Mouse (Mus musculus) heart, adult 2 months (tissue): ENCODE measurements around the gene Gtf3c3. TPM values are rescaled to one million over a fixed set of nuclear protein-coding genes. Genes with fewer than 3 reads are reported as not detected.

Experiments
- DNase-seq, 2 experiments: peaks; one replicate each; pipeline ENCODE4 v3.0.0; 2021
- H3K27ac ChIP-seq: fragments of 200-600 bp; 2 replicates; pipeline ENCODE4 v1.8.1; 2022
- H3K27me3 ChIP-seq: fragments of 200-500 bp; 2 replicates; pipeline ENCODE4 v1.6.1; 2012; ENCODE audit warnings: mild to moderate bottlenecking, low read length, inconsistent platforms, mixed read lengths; ENCODE audit not compliant: control insufficient read depth, insufficient read depth
- H3K36me3 ChIP-seq: fragments of 200-500 bp; 2 replicates; pipeline ENCODE4 v1.6.1; 2012; ENCODE audit warnings: low read length, inconsistent platforms; ENCODE audit not compliant: control insufficient read depth, insufficient read depth
- H3K4me1 ChIP-seq: fragments of 200-500 bp; 2 replicates; pipeline ENCODE4 v1.6.1; 2011; ENCODE audit warnings: low read length; ENCODE audit not compliant: control insufficient read depth, insufficient read depth
- H3K4me3 ChIP-seq: fragments of 200-600 bp; 2 replicates; pipeline ENCODE4 v1.8.1; 2022
- H3K79me2 ChIP-seq: fragments of 200-500 bp; replicated peaks from 2 replicates; pipeline ENCODE4 v1.6.1; 2012; ENCODE audit warnings: mild to moderate bottlenecking, inconsistent platforms, low read length, moderate library complexity, mixed read lengths; ENCODE audit not compliant: control insufficient read depth, insufficient read depth
- H3K9ac ChIP-seq: fragments of 200-500 bp; 2 replicates; pipeline ENCODE4 v1.6.1; 2012; ENCODE audit warnings: low read depth, mild to moderate bottlenecking, control low read depth, inconsistent platforms, low read length, mixed read lengths
- CTCF ChIP-seq: fragments of 200-600 bp; IDR thresholded peaks from 2 replicates; pipeline ENCODE4 v1.8.1; 2022; ENCODE audit warnings: antibody characterized with exemption, mild to moderate bottlenecking, moderate library complexity
- EP300 ChIP-seq: fragments of 200-500 bp; IDR thresholded peaks from 2 replicates; pipeline ENCODE4 v1.6.1; 2011; ENCODE audit warnings: low read depth, low read length, control low read depth; ENCODE audit not compliant: insufficient read depth
- POLR2A ChIP-seq: fragments of 200-500 bp; IDR thresholded peaks from 2 replicates; pipeline ENCODE4 v1.6.1; 2011; ENCODE audit warnings: mild to moderate bottlenecking, low read depth, low read length, control low read depth; ENCODE audit not compliant: insufficient read depth
- WGBS: fragments of 180-500 bp; shearing (Covaris S2); methylation state at CpG from one replicate; pipeline ENCODE4 v1.1.7; 2018; 5-methylcytosine and 5-hydroxymethylcytosine counted together
- intact Hi-C: fragments of 180-260 bp; cut with DNase I; formaldehyde crosslinking; loops from one replicate; pipeline ENCODE4 v1.15.1; 2025
- polyA plus RNA-seq: library from polyadenylated mRNA; depleted of rRNA; stranded (reverse); fragments of >200 nt; gene quantifications from 2 replicates; pipeline ENCODE4 v1.2.3, GENCODE M21; 2012; rRNA removed
- total RNA-seq, 2 experiments: library from RNA; stranded (reverse); gene quantifications; 2 replicates each; pipeline ENCODE4 v1.2.3; 2021

Gene Gtf3c3
- total and polyA plus RNA-seq, 3 experiments: 4.0 to 13.8 (median 11.3) TPM

DNA sequence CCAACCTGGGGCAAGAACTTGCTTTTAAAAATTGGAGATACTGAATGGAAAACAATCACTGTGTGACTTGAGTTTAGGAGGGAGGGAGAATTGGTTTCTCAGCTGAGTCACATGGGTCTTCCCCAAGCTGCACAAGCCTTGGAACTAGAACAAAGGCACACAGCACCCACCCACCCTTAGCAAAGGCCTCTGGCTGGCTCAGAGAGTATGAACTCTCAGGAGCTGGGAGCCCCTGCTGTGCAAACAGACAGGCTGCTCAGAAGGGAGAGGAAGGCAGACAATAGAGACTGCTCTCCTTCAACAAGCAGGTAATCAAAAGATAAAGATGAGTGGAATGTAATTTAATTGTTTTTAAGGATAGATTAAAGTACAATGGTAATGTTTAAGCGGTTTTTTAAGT, 54.5 kb downstream of the Gtf3c3 start:
- Histone ChIP-seq H3K9ac (no peak overlapping the region), H3K4me3 (no peak overlapping the region), H3K27ac (no peak overlapping the region), H3K4me1 (no peaks in the 10 kb centered on the region), H3K27me3 (no peaks in the 10 kb centered on the region), H3K79me2 (no peaks in the 10 kb centered on the region), H3K36me3 (no peaks in the 10 kb centered on the region)
- TF ChIP-seq EP300 (no peak), POLR2A (no peak), CTCF (no peak)
- DNase-seq: no peak
- intact Hi-C loops: loop anchor here (5.0 kb wide), 2 partner anchors 347 to 667 kb away; no protein-coding TSS in a partner anchor
- 53% methylated on average over 1 of the region's 1 CpGs for WGBS

DNA sequence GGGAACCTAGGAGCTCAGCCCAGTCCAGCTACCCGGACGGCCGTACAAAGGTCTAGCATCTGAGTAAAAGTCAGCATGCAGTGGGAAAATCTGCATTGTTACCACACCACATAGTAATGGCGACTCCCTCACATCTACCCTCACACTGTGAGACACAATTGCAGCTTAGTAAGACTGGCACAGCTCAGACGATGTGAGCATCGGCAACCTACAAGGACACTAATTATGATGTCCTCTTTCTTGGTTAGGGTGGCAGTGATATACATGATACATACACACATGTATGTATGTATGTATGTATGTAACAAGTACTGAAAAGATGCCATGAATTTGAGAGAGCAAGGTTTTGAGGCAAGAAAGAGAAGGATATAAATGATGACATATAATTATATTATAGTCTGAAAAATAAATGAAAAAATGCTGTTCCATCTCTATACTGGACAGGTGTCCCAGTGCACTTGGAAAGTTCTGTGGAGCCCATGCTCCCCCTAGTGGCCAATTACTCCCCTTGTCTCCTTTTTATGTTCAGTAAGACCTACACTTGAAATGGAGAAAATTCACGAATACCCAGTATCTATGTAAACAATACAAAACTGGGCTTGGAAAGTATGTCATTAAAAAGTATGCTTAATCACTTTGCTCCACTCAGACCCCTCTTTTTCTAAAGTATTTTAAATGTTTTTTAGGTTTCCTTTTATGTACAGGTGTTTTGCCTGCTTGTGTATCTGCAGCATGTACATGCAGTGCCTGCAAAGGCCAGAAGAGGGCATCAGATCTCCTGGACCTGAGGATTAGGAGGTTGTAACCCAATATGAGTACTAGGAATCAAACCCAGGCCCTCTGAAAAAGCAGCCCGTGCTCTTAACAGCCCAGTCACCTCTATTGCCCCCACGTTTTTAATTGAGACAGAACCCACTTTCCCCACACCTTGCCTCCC, 57.5 kb downstream of the Gtf3c3 start:
- 85% methylated on average over 9 of the region's 9 CpGs for WGBS
- Histone ChIP-seq H3K4me3 (no peak overlapping the region), H3K27ac (no peak overlapping the region), H3K36me3 (no peaks in the 10 kb centered on the region), H3K9ac (no peak overlapping the region), H3K79me2 (no peaks in the 10 kb centered on the region), H3K27me3 (no peaks in the 10 kb centered on the region), H3K4me1 (peaks cover 2% of the 10 kb centered on the region; the same call in 1 of the 2 replicates)
- intact Hi-C loops: loop anchor here (1.0 to 5.0 kb wide), 3 partner anchors 344 to 664 kb away; no protein-coding TSS in a partner anchor
- TF ChIP-seq CTCF: peak; percentile 89
- TF ChIP-seq POLR2A: no peak
- DNase-seq: peak; percentile 29 to 51

DNA sequence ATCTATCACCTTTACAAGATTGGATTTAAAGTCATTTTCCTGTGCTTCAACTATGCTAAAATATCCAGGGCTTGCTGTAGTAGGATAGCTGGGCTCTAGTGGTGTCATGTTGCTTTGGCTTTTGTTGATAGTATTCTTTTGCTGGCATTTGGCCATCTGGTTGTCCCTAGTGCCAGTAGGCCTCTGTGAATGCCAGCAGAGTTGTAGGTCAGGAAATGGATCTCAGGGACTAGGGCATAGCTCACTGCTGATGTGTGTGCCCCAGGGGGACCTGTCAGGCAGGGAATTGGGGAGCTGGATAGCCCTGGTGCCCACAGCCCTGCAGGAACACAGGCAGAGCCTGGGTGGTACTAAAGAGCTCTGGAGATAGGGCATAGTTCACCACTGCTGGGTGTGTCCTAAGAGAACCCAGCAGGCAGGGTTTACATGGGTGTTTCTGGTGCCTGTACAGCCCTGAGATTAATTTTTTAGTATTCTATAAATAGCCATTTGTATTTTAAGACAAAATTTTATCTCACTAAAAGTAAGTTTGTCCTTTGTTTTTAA, 61.2 kb downstream of the Gtf3c3 start:
- H3K79me2 ChIP-seq: no peaks in the 10 kb centered on the region
- peak; percentile 23 to 44 for DNase-seq
- no peak overlapping the region for H3K4me3 ChIP-seq
- TF ChIP-seq POLR2A (no peak), CTCF (no peak), EP300 (no peak)
- H3K4me1 ChIP-seq: peaks cover 2% of the 10 kb centered on the region; the same call in 1 of the 2 replicates
- no peaks in the 10 kb centered on the region for H3K36me3 ChIP-seq
- no peak overlapping the region for H3K27ac ChIP-seq
- H3K9ac ChIP-seq: no peak overlapping the region
- no peaks in the 10 kb centered on the region for H3K27me3 ChIP-seq
- intact Hi-C loops: no loop called here

DNA sequence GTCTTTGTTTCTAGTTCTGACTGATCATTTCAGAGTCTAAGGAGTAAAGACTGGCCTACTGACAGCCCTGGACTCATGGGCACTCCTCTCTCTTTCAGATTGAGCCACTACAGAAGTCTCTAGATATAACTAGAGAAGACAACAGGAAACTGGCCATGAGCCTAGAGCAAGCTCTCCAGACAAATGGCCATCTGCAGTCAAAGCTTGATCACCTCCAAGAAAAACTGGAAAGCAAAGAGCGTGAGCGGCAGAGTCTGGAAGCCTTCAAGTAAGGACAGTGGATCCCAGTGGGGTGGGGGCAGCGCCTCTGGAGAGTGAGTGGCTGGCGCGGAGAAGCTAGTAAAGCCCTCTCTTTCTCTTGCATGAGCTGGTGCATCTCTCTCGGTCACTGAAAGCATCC, 82.2 kb downstream of the Gtf3c3 start:
- DNase-seq: no peak
- TF ChIP-seq CTCF (no peak), POLR2A (no peak), EP300 (no peak)
- H3K36me3 ChIP-seq: no peaks in the 10 kb centered on the region
- H3K9ac ChIP-seq: no peak overlapping the region
- no peak overlapping the region for H3K27ac ChIP-seq
- intact Hi-C loops: no loop called here
- WGBS: 70% methylated on average over 6 of the region's 6 CpGs
- H3K27me3 ChIP-seq: no peaks in the 10 kb centered on the region
- H3K79me2 ChIP-seq: no peaks in the 10 kb centered on the region
- no peaks in the 10 kb centered on the region for H3K4me1 ChIP-seq
- H3K4me3 ChIP-seq: no peak overlapping the region

DNA sequence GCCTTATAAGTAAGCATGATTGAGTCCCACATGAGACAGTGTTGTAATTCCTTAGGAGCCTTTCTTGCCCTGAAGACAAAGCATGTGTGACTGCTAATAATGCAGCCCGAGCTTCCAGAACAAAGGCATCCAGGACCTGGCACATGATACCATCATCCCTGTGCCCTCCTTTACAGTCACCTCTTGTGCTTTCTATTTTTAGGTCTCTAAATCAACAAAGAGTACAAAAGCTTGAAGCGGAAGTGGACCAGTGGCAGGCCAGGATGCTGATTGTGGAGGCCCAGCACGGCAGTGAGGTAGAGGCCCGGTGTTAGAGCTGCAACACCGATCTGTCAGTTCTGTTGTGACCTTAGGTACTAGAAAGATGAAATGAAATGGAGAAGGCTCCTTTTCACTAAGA, 83.3 kb downstream of the Gtf3c3 start:
- Histone ChIP-seq H3K27me3 (no peaks in the 10 kb centered on the region), H3K27ac (no peak overlapping the region; the same call in 1 of the 2 replicates), H3K9ac (no peak overlapping the region), H3K36me3 (no peaks in the 10 kb centered on the region), H3K4me3 (no peak overlapping the region), H3K4me1 (no peaks in the 10 kb centered on the region), H3K79me2 (no peaks in the 10 kb centered on the region)
- 17% methylated on average over 5 of the region's 5 CpGs for WGBS
- peak in 1 of 2 experiments; percentile 27 for DNase-seq
- TF ChIP-seq CTCF (no peak), EP300 (no peak), POLR2A (no peak)
- intact Hi-C loops: no loop called here

DNA sequence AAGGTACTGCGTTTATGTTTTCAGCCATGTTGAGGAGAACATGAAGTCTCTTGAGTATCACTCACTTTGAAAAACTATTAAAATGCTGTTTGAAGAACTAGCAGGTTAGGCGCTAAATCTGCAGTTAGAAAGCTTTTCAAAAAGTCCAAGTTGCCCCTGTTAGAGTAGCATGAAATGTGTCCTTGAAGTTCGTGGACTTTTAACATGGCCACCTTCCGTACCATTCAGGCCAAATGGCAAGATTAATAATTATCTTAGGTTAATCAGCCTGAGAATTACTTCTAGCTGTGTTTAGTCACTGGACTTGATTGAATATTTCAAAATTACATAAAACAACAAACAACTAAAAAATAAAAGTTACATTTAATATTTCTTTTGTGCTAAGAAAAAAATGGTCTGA, 84.0 kb downstream of the Gtf3c3 start:
- H3K79me2 ChIP-seq: no peaks in the 10 kb centered on the region
- H3K4me3 ChIP-seq: no peak overlapping the region
- no peak overlapping the region for H3K27ac ChIP-seq
- no peaks in the 10 kb centered on the region for H3K4me1 ChIP-seq
- no peak for DNase-seq
- intact Hi-C loops: no loop called here
- no peak for TF ChIP-seq POLR2A
- TF ChIP-seq CTCF: no peak
- TF ChIP-seq EP300: no peak
- no peaks in the 10 kb centered on the region for H3K27me3 ChIP-seq
- no peaks in the 10 kb centered on the region for H3K36me3 ChIP-seq
- 94% methylated on average over 4 of the region's 4 CpGs for WGBS
- no peak overlapping the region for H3K9ac ChIP-seq

Other genes starting within 250 kb of the Gtf3c3 start
- 10 to 100 TPM; 11.9 to 18.8 TPM for gene Hecw2, start 243.8 kb downstream of the Gtf3c3 start, total RNA-seq
- 1.6 and 3.0 TPM in 2 replicates for gene Hecw2, start 243.8 kb downstream of the Gtf3c3 start, polyA plus RNA-seq
- under 1 TPM; 0.11 to 0.26 TPM for gene Ccdc150, start 188.3 kb downstream of the Gtf3c3 start, total RNA-seq
- gene Ccdc150, start 188.3 kb downstream of the Gtf3c3 start, polyA plus RNA-seq: 0.18 TPM in 1 of 2 replicates, not detected in the other
- 1 to 10 TPM; 3.6 to 3.8 TPM for gene Pgap1, start 118.7 kb upstream of the Gtf3c3 start, total RNA-seq
- gene Pgap1, start 118.7 kb upstream of the Gtf3c3 start, polyA plus RNA-seq: 0.72 and 1.3 TPM in 2 replicates